Mouse (Mus musculus): ENCODE data around the gene Msl1.

The Msl1 gene

GRCm38 (mm10) chr11:98764746-98765145, 30.6 kb upstream of the Msl1 start:
- no peak for DNase-seq

GRCm38 (mm10) chr11:98765421-98766309, 29.7 kb upstream of the Msl1 start:
- DNase-seq, result no peak

DNA sequence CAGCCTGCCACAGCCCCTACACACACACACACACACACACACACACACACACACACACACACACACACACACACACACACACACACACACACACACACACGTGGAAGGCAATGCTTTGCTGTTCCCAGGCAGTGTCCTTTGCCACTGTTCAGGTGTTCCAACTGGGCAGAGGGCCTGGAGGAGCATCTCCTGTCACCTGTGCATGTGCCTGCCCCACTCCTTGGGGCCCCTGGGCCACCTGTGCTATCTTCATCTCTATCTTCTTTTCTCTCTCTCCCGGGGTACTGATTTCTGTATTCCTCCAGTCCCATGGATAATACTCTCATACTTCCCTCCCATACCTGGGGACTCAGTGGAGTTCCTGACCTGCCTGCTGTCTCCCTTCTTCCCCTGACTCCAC, 29.0 kb upstream of the Msl1 start:
- no peak for DNase-seq

DNA sequence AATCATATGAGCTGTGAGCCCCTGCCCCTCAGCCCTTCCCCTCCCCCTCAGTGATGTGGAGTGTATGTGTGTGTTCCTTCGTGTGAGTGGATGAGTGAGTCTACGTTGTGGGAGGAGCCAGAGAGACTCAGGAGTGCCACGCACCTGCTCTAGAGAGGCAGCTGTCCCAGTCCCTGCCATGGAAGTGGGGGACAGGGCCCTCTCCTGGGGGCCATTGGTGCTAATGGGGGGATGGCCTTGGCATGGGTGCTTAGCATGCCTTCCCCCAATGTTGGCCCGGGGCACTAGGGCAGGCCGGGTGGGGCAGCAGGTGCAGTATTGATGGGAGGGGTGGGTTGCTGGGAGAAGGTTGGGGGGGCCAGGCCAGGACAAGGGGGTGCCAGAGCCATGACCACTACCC, 28.5 kb upstream of the Msl1 start:
- DNase-seq, result no peak

- DNase-seq, result no peak
Observed at GRCm38 (mm10) chr11:98767276-98767675, 28.0 kb upstream of the Msl1 start.

DNA sequence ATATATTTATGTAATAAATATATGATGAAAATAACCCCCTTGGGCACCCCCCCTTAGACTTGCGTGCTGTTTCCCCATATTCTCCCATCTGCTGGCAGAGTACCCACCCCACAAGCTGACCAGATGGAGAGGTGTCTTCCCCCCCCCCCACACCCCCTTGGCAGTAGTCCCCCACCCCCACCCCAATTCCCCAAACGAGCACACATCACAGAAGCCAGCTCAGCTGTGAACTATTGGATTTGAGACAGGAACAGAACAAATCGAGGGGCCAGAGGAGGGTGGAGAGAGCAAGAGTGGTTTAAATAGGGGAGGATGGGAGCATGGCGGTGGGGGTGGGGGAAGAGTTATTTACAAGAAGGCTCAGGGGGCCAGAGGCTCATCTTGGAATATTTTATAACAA, 27.6 kb upstream of the Msl1 start:
- no peak for DNase-seq

DNA sequence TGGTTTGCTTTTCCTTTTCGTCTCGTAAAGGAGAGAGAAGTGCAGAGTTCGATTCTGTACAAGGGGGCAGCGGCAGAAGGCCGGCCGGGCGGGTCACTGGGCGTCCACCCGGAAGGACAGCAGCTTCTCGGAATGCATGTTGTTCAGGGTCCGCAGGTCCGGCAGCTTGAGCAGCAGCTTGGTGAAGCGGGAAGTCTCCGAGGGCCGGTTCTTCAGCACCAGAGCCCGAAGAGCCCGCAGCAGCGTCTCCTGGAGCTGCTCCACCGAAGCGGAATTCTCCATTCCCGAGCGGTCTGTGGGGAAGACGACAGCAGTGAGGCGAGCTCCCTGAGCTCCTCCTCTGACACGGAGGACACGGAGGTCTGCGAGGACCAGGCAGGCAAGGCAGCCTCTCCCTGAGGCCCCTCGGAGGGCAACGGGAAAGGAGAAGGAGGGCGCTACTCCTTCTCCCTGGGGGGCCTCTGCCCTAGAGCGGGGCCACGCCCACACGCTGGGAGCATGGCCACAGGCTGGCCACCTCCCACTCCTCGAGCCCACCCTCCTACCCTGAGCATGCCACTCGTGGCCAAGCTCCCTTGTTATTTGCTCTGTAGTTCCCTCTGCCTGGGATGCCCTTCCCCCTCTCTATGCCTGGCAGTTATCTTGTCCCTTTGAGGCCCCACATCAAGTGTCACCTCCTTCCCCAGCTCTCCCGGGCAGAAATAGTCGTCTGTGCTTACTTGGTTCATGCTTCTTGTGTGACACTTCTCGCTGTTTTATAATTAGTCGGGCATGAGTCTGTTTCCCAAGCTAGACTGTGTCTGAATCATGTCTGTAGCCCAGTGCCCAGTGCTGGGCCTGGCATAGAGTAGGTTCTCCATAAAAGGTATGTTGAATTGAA, 26.9 kb upstream of the Msl1 start:
- DNase-seq, result no peak

GRCm38 (mm10) chr11:98769007-98769954, 26.0 kb upstream of the Msl1 start:
- no peak for DNase-seq

GRCm38 (mm10) chr11:98770096-98770975, 25.0 kb upstream of the Msl1 start:
- peak; percentile 66 for DNase-seq

- DNase-seq, result no peak
Observed at GRCm38 (mm10) chr11:98771131-98771530, 24.2 kb upstream of the Msl1 start.

GRCm38 (mm10) chr11:98771844-98772525, 23.3 kb upstream of the Msl1 start:
- DNase-seq, result peak; percentile 76

- peak; percentile 80 for DNase-seq
Observed at GRCm38 (mm10) chr11:98772667-98773171, 22.6 kb upstream of the Msl1 start.

- peak; percentile 100 for DNase-seq
Observed at GRCm38 (mm10) chr11:98773635-98774295, 21.6 kb upstream of the Msl1 start.

- no peak for DNase-seq
Observed at GRCm38 (mm10) chr11:98774582-98775347, 20.6 kb upstream of the Msl1 start, which contains the start of gene Nr1d1. Gene Nr1d1 (minus strand): TSS chr11:98775333.

GRCm38 (mm10) chr11:98775348-98776051, 19.8 kb upstream of the Msl1 start:
- DNase-seq, result peak; percentile 100

GRCm38 (mm10) chr11:98776052-98776764, 19.1 kb upstream of the Msl1 start:
- DNase-seq, result no peak

GRCm38 (mm10) chr11:98776843-98777590, 18.3 kb upstream of the Msl1 start:
- DNase-seq, result no peak
